Mouse (Mus musculus) erythroblast, embryonic 14.5 days (primary cell): ENCODE data around the gene Tent2. TPM values are rescaled to one million over a fixed set of nuclear protein-coding genes. Genes with fewer than 3 reads are reported as not detected.

Experiments used
- H3K27me3 ChIP-seq: 2 replicates; pipeline ENCODE4 v1.6.1; 2012; ENCODE audit warnings: inconsistent platforms; ENCODE audit not compliant: control insufficient read depth
- H3K36me3 ChIP-seq: 2 replicates; pipeline ENCODE4 v1.6.1; 2012; ENCODE audit warnings: mild to moderate bottlenecking, inconsistent platforms; ENCODE audit not compliant: control insufficient read depth
- H3K4me1 ChIP-seq: 2 replicates; pipeline ENCODE4 v1.6.1; 2012; ENCODE audit warnings: inconsistent platforms; ENCODE audit not compliant: control insufficient read depth
- H3K4me3 ChIP-seq: replicated peaks from 2 replicates; pipeline ENCODE3; 2012; ENCODE audit warnings: moderate library complexity, mild to moderate bottlenecking, inconsistent platforms
- H3K9me3 ChIP-seq: 2 replicates; pipeline ENCODE4 v1.6.1; 2012; ENCODE audit warnings: low read length, inconsistent platforms, mixed read lengths; ENCODE audit not compliant: control insufficient read depth
- GATA1 ChIP-seq: IDR thresholded peaks from 2 replicates; pipeline ENCODE4 v1.6.1; 2012; ENCODE audit warnings: low read length, inconsistent platforms, mixed read lengths
- TAL1 ChIP-seq: IDR thresholded peaks from 3 replicates; pipeline ENCODE4 v1.6.1; 2012; ENCODE audit warnings: low read length, inconsistent platforms, mixed read lengths
- polyA plus RNA-seq: library from polyadenylated mRNA; stranded (reverse); fragments of >175 nt; gene quantifications from 2 replicates; pipeline ENCODE4 v1.2.3, GENCODE M21; 2012

Gene Tent2
- polyA plus RNA-seq: 1.4 and 1.5 TPM in 2 replicates

GRCm38 (mm10) chr13:93191831-93192645 lies at the start of gene Tent2:
TSS of gene Tent2 (minus strand) at chr13:93192385.
- TF ChIP-seq GATA1 (no peak), TAL1 (no peak)
- H3K9me3 ChIP-seq: no peaks in the 10 kb centered on the region
- peak within 1 kb of the TSS; percentile 95 for H3K4me3 ChIP-seq
- H3K36me3 ChIP-seq: peaks cover 10% of the 10 kb centered on the region
- no peaks in the 10 kb centered on the region for H3K27me3 ChIP-seq
- H3K4me1 ChIP-seq: peaks cover 30% of the 10 kb centered on the region

- no peak overlapping the region for H3K4me3 ChIP-seq
- H3K36me3 ChIP-seq: no peaks in the 10 kb centered on the region
- TF ChIP-seq GATA1: no peak
- no peak for TF ChIP-seq TAL1
- H3K4me1 ChIP-seq: peaks cover 31% of the 10 kb centered on the region
- no peaks in the 10 kb centered on the region for H3K9me3 ChIP-seq
- no peaks in the 10 kb centered on the region for H3K27me3 ChIP-seq
Measured at GRCm38 (mm10) chr13:93241180-93241579, 49.0 kb upstream of the Tent2 start.

GRCm38 (mm10) chr13:93239561-93239960 lies 47.4 kb upstream of the Tent2 start:
- peaks cover 31% of the 10 kb centered on the region for H3K4me1 ChIP-seq
- TF ChIP-seq TAL1 (no peak), GATA1 (no peak)
- H3K4me3 ChIP-seq: peak overlapping the region; percentile 41
- H3K36me3 ChIP-seq: no peaks in the 10 kb centered on the region
- no peaks in the 10 kb centered on the region for H3K27me3 ChIP-seq
- H3K9me3 ChIP-seq: no peaks in the 10 kb centered on the region

- Histone ChIP-seq H3K9me3 (no peaks in the 10 kb centered on the region), H3K27me3 (no peaks in the 10 kb centered on the region), H3K4me3 (peak overlapping the region; percentile 41), H3K36me3 (no peaks in the 10 kb centered on the region), H3K4me1 (peaks cover 31% of the 10 kb centered on the region)
- TF ChIP-seq GATA1: peak; percentile 35; the same call in 1 of the 2 replicates
- TF ChIP-seq TAL1: no peak
Measured at GRCm38 (mm10) chr13:93239134-93239533, 46.9 kb upstream of the Tent2 start.

GRCm38 (mm10) chr13:93237677-93238398 lies 45.7 kb upstream of the Tent2 start:
- Histone ChIP-seq H3K9me3 (no peaks in the 10 kb centered on the region), H3K4me3 (no peak overlapping the region), H3K36me3 (no peaks in the 10 kb centered on the region), H3K4me1 (peaks cover 31% of the 10 kb centered on the region), H3K27me3 (no peaks in the 10 kb centered on the region)
- no peak for TF ChIP-seq GATA1
- no peak for TF ChIP-seq TAL1

GRCm38 (mm10) chr13:93234267-93235039 lies 42.3 kb upstream of the Tent2 start:
- no peaks in the 10 kb centered on the region for H3K9me3 ChIP-seq
- H3K4me3 ChIP-seq: no peak overlapping the region
- H3K27me3 ChIP-seq: no peaks in the 10 kb centered on the region
- H3K36me3 ChIP-seq: no peaks in the 10 kb centered on the region
- peaks cover 23% of the 10 kb centered on the region for H3K4me1 ChIP-seq
- TF ChIP-seq GATA1: no peak
- no peak for TF ChIP-seq TAL1

GRCm38 (mm10) chr13:93232335-93232734 lies 40.1 kb upstream of the Tent2 start:
- no peaks in the 10 kb centered on the region for H3K9me3 ChIP-seq
- no peaks in the 10 kb centered on the region for H3K27me3 ChIP-seq
- no peak for TF ChIP-seq TAL1
- no peak for TF ChIP-seq GATA1
- no peaks in the 10 kb centered on the region for H3K36me3 ChIP-seq
- H3K4me3 ChIP-seq: no peak overlapping the region
- peaks cover 3% of the 10 kb centered on the region for H3K4me1 ChIP-seq

GRCm38 (mm10) chr13:93231016-93231415 lies 38.8 kb upstream of the Tent2 start:
- Histone ChIP-seq H3K36me3 (no peaks in the 10 kb centered on the region), H3K27me3 (no peaks in the 10 kb centered on the region), H3K9me3 (no peaks in the 10 kb centered on the region), H3K4me1 (peaks cover 3% of the 10 kb centered on the region; the same call in 1 of the 2 replicates), H3K4me3 (no peak overlapping the region)
- TF ChIP-seq TAL1 (no peak), GATA1 (no peak)
